Mouse (Mus musculus): Measurements from ENCODE around the gene Alx3. TPM values are rescaled to one million over a fixed set of nuclear protein-coding genes. Genes with fewer than 3 reads are reported as not detected.

Gene Alx3
- polyA plus RNA-seq (2014; fragmentation: Illumina TruSeq; extraction: RNeasy Lipid Tissue Mini Kit (QIAGEN cat#74804); ENCODE audit: low read depth, low replicate concordance), result not detected

DNA sequence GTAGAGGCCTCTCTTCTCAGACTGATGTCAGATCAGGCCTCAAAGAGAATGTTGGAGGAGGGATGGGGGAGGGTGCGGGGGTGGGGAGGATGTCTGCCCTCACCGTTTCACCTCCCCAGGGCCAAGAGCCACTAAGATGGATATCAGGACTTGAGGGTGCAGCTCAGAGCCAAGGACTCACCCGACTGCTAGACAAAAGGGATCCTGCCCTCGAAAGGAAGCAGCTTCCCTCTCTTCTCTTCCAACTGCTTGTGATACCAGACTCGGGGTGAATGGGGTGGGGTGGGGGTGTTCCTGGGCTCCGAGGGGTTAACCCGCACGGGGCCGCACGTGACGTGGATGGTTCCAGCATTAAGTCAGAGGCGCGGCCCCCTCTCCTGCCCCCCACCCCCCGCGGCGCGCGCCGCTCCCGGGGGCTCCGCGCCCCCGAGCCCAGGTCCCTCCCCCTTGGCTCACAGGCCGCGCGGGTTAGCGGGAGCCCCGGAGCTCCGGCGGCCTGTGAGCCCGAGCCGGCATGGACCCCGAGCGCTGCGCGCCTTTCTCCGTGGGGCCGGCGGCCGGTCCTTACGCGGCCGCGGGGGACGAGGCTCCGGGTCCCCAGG lies at the start of gene Alx3:
Alx3 (plus strand) TSS at position 370 of the 602 bp plus-strand sequence.

DNA sequence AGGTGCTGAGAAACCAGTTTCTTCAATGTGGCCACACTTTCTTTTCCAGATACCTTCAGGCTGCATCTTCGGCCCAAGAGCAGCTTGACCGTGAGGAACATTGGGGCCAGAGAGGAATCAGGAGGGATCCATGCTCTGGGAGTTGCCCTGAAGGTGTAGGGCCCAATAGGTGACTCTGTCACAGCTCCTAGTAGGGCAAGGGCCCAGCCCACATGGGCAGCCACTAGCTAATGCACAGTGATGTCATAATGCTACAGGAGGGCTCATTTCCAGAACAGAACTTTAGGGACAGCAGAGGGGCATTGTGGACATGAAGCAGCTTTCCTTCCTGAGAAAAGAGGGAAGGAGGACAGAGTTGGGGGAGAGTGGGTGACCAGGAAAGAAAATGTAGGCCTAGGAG lies 40.0 kb upstream of the Alx3 start, which contains the start of gene Ubl4b:
Ubl4b (minus strand) TSS at position 232 of the 400 bp plus-strand sequence.

DNA sequence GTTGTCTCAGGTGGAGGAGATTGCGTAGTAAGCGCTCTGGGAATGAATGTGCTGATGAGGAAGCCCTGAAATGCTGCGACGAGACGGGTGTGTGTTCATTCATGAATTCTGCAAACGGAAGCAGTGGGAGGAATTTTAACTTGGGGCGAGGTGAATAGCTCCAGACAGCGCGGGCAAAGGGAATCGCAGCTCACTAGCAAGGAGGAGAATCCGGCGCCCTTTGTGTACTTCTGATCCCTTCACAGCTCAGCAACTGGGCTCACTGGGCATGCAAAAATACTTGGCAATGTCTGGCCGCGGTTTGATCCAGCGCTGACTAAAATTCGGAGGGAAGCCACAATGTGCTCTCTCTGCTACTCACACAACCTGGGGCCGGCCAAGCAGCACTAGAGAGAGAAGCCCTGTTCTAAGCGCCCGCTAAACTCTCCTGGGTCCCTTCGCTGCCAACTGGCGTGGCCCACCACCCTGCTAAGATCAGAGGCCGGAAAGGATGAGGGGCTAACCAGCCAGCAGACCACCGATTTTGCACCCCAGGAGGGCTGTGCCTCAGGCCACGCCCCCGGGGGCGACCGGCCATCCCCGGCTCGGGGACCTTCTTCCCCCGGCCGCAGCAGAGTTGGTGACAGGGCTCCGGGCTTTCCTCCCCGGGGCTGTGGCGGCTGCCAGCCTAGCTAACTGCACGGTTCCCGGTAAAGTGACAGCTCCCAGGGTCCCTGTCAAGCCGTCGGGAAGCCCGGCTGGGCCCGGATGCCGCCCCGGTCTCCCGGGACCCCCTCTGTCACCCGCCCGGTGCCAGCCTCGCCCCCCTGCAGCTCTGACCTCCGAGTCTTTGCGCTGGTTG lies 36.1 kb downstream of the Alx3 start, which contains the start of gene Gm10961:
Gm10961 (plus strand) TSS at position 641 of the 841 bp plus-strand sequence.

DNA sequence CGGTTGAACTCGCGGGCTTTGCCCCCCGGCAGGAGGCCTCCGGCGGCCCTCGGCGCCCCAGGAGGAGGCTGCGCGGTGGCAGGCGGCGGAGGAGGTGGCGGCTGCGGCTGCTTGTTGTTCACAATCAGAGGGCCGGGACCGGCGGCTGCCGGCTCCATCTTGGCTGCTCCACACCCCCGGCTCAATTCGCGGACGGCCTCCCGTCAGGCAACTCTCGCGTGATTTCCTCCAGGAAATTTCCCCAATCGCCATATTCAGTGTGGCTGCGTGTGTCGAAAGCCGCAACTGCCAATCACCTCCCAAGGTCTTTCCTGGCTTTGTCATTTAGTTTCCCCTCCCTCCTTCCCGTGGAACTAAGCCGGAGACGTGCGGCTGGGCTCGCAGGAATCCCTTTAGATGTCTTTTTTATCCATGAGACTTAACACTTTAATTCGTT lies 36.7 kb downstream of the Alx3 start, which contains the start of gene Strip1:
Strip1 (minus strand) TSS at position 172 of the 436 bp plus-strand sequence.

Other genes starting within 250 kb of the Alx3 start
- gene Kcnc4, start 135.5 kb upstream of the Alx3 start, polyA plus RNA-seq (2014; fragmentation: Illumina TruSeq; extraction: RNeasy Lipid Tissue Mini Kit (QIAGEN cat#74804); ENCODE audit: low read depth, low replicate concordance), result 0.16 TPM
- 3.7 TPM for gene Slc6a17, start 77.0 kb upstream of the Alx3 start, polyA plus RNA-seq (2014; fragmentation: Illumina TruSeq; extraction: RNeasy Lipid Tissue Mini Kit (QIAGEN cat#74804); ENCODE audit: low read depth, low replicate concordance)
- not detected for gene Ubl4b, start 40.0 kb upstream of the Alx3 start, polyA plus RNA-seq (2014; fragmentation: Illumina TruSeq; extraction: RNeasy Lipid Tissue Mini Kit (QIAGEN cat#74804); ENCODE audit: low read depth, low replicate concordance)
- gene Gm10961, start 36.3 kb downstream of the Alx3 start, polyA plus RNA-seq (2014; fragmentation: Illumina TruSeq; extraction: RNeasy Lipid Tissue Mini Kit (QIAGEN cat#74804); ENCODE audit: low read depth, low replicate concordance), result not detected
- 6.3 TPM for gene Strip1, start 36.7 kb downstream of the Alx3 start, polyA plus RNA-seq (2014; fragmentation: Illumina TruSeq; extraction: RNeasy Lipid Tissue Mini Kit (QIAGEN cat#74804); ENCODE audit: low read depth, low replicate concordance)
- gene Ahcyl1, start 101.5 kb downstream of the Alx3 start, polyA plus RNA-seq (2014; fragmentation: Illumina TruSeq; extraction: RNeasy Lipid Tissue Mini Kit (QIAGEN cat#74804); ENCODE audit: low read depth, low replicate concordance), result 245 TPM
- gene Csf1, start 165.4 kb downstream of the Alx3 start, polyA plus RNA-seq (2014; fragmentation: Illumina TruSeq; extraction: RNeasy Lipid Tissue Mini Kit (QIAGEN cat#74804); ENCODE audit: low read depth, low replicate concordance), result 12.6 TPM

Measured in sigmoid colon, adult 10 weeks (tissue).